Mouse (Mus musculus): ENCODE results near the gene Slc2a10. TPM values are rescaled to one million over a fixed set of nuclear protein-coding genes. Genes with fewer than 3 reads are reported as not detected.
"Not testable (repeated sequence)": the region's sequence is repeated elsewhere in the genome, so short reads cannot be mapped to it uniquely, and the experiment has no call there.

Slc2a10 gene
- polyA plus RNA-seq, 1 experiment, result 0.05 TPM

GRCm38 (mm10) chr2:165547410-165547809, 43.8 kb downstream of the Slc2a10 start:
- Histone ChIP-seq H3ac (ENCODE audit: control insufficient read depth, insufficient read length) (no peak overlapping the region), H3K36me3 (ENCODE audit: control insufficient read depth, insufficient read depth) (no peaks in the 10 kb centered on the region), H3K79me2 (ENCODE audit: control insufficient read depth, insufficient read depth) (no peaks in the 10 kb centered on the region), H3K4me3 (no peak overlapping the region), H3K4me2 (ENCODE audit: low read depth) (no peak overlapping the region), H3K27me3 (ENCODE audit: control insufficient read depth, insufficient read depth, insufficient read length) (no peaks in the 10 kb centered on the region)
- TF ChIP-seq POLR2A (IDR thresholded peaks at IDR 0.05; ENCODE audit: insufficient read length, low read depth) (no peak), E2F4 (IDR thresholded peaks at IDR 0.05; ENCODE audit: insufficient read depth) (no peak), POLR2AphosphoS2 (IDR thresholded peaks at IDR 0.05; ENCODE audit: insufficient read length, low read depth) (no peak), TCF12 (IDR thresholded peaks at IDR 0.05; ENCODE audit: insufficient read depth, poor library complexity, severe bottlenecking) (no peak), REST (IDR thresholded peaks at IDR 0.05; ENCODE audit: insufficient read depth, insufficient read length) (no peak), TCF3 (IDR thresholded peaks at IDR 0.05; ENCODE audit: insufficient read length, low read depth) (no peak), SRF (IDR thresholded peaks at IDR 0.05; ENCODE audit: control insufficient read depth, insufficient read length, low read depth) (no peak), CEBPB (IDR thresholded peaks at IDR 0.05; ENCODE audit: insufficient read depth, poor library complexity, severe bottlenecking) (no peak), MYOG (IDR thresholded peaks at IDR 0.05; ENCODE audit: control insufficient read depth in 1 of 3, insufficient read depth in 1 of 3, insufficient read length in 2 of 3, low read depth in 2 of 3) (no peak), MAX (IDR thresholded peaks at IDR 0.05; ENCODE audit: low read depth) (no peak), USF1 (IDR thresholded peaks at IDR 0.05; ENCODE audit: low read depth) (no peak), MYOD1 (IDR thresholded peaks at IDR 0.05; ENCODE audit: control insufficient read depth in 1 of 3, insufficient read length in 2 of 3, low read depth in 2 of 3) (no peak)

- no peaks in the 10 kb centered on the region for H3K79me2 ChIP-seq (ENCODE audit: control insufficient read depth, insufficient read depth)
- no peak overlapping the region for H3K4me2 ChIP-seq (ENCODE audit: low read depth)
- H3K36me3 ChIP-seq (ENCODE audit: control insufficient read depth, insufficient read depth), result no peaks in the 10 kb centered on the region
- no peak overlapping the region for H3K4me3 ChIP-seq
- H3ac ChIP-seq (ENCODE audit: control insufficient read depth, insufficient read length), result no peak overlapping the region
- no peak for TF ChIP-seq TCF3 (IDR thresholded peaks at IDR 0.05; ENCODE audit: insufficient read length, low read depth)
- TF ChIP-seq MYOG (IDR thresholded peaks at IDR 0.05; ENCODE audit: control insufficient read depth in 1 of 3, insufficient read depth in 1 of 3, insufficient read length in 2 of 3, low read depth in 2 of 3), result no peak
- H3K27me3 ChIP-seq (ENCODE audit: control insufficient read depth, insufficient read depth, insufficient read length), result no peaks in the 10 kb centered on the region
Measured at GRCm38 (mm10) chr2:165548627-165549026, 45.0 kb downstream of the Slc2a10 start.

- H3K27me3 ChIP-seq (ENCODE audit: control insufficient read depth, insufficient read depth, insufficient read length); H3K4me2 ChIP-seq (ENCODE audit: low read depth); H3K4me3 ChIP-seq; H3K79me2 ChIP-seq (ENCODE audit: control insufficient read depth, insufficient read depth); H3ac ChIP-seq (ENCODE audit: control insufficient read depth, insufficient read length); H3K36me3 ChIP-seq (ENCODE audit: control insufficient read depth, insufficient read depth): not testable (repeated sequence)
Measured at GRCm38 (mm10) chr2:165550410-165550809, 46.8 kb downstream of the Slc2a10 start.

GRCm38 (mm10) chr2:165554066-165554465, 50.5 kb downstream of the Slc2a10 start:
- no peaks in the 10 kb centered on the region for H3K79me2 ChIP-seq (ENCODE audit: control insufficient read depth, insufficient read depth)
- H3ac ChIP-seq (ENCODE audit: control insufficient read depth, insufficient read length), result no peak overlapping the region
- H3K27me3 ChIP-seq (ENCODE audit: control insufficient read depth, insufficient read depth, insufficient read length), result no peaks in the 10 kb centered on the region
- TF ChIP-seq MAX (IDR thresholded peaks at IDR 0.05; ENCODE audit: low read depth), result no peak
- no peak for TF ChIP-seq MYOG (IDR thresholded peaks at IDR 0.05; ENCODE audit: control insufficient read depth in 1 of 3, insufficient read depth in 1 of 3, insufficient read length in 2 of 3, low read depth in 2 of 3)
- no peak for TF ChIP-seq POLR2AphosphoS2 (IDR thresholded peaks at IDR 0.05; ENCODE audit: insufficient read length, low read depth)
- no peak for TF ChIP-seq CEBPB (IDR thresholded peaks at IDR 0.05; ENCODE audit: insufficient read depth, poor library complexity, severe bottlenecking)
- no peak for TF ChIP-seq SRF (IDR thresholded peaks at IDR 0.05; ENCODE audit: control insufficient read depth, insufficient read length, low read depth)
- no peak for TF ChIP-seq MYOD1 (IDR thresholded peaks at IDR 0.05; ENCODE audit: control insufficient read depth in 1 of 3, insufficient read length in 2 of 3, low read depth in 2 of 3)
- no peak for TF ChIP-seq TCF3 (IDR thresholded peaks at IDR 0.05; ENCODE audit: insufficient read length, low read depth)
- no peak for TF ChIP-seq USF1 (IDR thresholded peaks at IDR 0.05; ENCODE audit: low read depth)
- no peak for TF ChIP-seq TCF12 (IDR thresholded peaks at IDR 0.05; ENCODE audit: insufficient read depth, poor library complexity, severe bottlenecking)
- no peak for TF ChIP-seq POLR2A (IDR thresholded peaks at IDR 0.05; ENCODE audit: insufficient read length, low read depth)
- TF ChIP-seq E2F4 (IDR thresholded peaks at IDR 0.05; ENCODE audit: insufficient read depth), result no peak
- no peak for TF ChIP-seq REST (IDR thresholded peaks at IDR 0.05; ENCODE audit: insufficient read depth, insufficient read length)
- H3K36me3 ChIP-seq (ENCODE audit: control insufficient read depth, insufficient read depth), result no peaks in the 10 kb centered on the region
- H3K4me2 ChIP-seq (ENCODE audit: low read depth), result no peak overlapping the region
- H3K4me3 ChIP-seq, result no peak overlapping the region

GRCm38 (mm10) chr2:165557278-165557677, 53.7 kb downstream of the Slc2a10 start:
- Histone ChIP-seq H3K79me2 (ENCODE audit: control insufficient read depth, insufficient read depth) (no peaks in the 10 kb centered on the region), H3K27me3 (ENCODE audit: control insufficient read depth, insufficient read depth, insufficient read length) (no peaks in the 10 kb centered on the region), H3K4me2 (ENCODE audit: low read depth) (no peak overlapping the region), H3ac (ENCODE audit: control insufficient read depth, insufficient read length) (no peak overlapping the region), H3K4me3 (no peak overlapping the region), H3K36me3 (ENCODE audit: control insufficient read depth, insufficient read depth) (no peaks in the 10 kb centered on the region)
- TF ChIP-seq MAX (IDR thresholded peaks at IDR 0.05; ENCODE audit: low read depth) (no peak), E2F4 (IDR thresholded peaks at IDR 0.05; ENCODE audit: insufficient read depth) (no peak), POLR2A (IDR thresholded peaks at IDR 0.05; ENCODE audit: insufficient read length, low read depth) (no peak), MYOD1 (IDR thresholded peaks at IDR 0.05; ENCODE audit: control insufficient read depth in 1 of 3, insufficient read length in 2 of 3, low read depth in 2 of 3) (no peak)

- no peak for TF ChIP-seq MYOG (IDR thresholded peaks at IDR 0.05; ENCODE audit: control insufficient read depth in 1 of 3, insufficient read depth in 1 of 3, insufficient read length in 2 of 3, low read depth in 2 of 3)
- no peak for TF ChIP-seq SRF (IDR thresholded peaks at IDR 0.05; ENCODE audit: control insufficient read depth, insufficient read length, low read depth)
- no peak for TF ChIP-seq CEBPB (IDR thresholded peaks at IDR 0.05; ENCODE audit: insufficient read depth, poor library complexity, severe bottlenecking)
- TF ChIP-seq MAX (IDR thresholded peaks at IDR 0.05; ENCODE audit: low read depth), result no peak
- no peak for TF ChIP-seq E2F4 (IDR thresholded peaks at IDR 0.05; ENCODE audit: insufficient read depth)
- TF ChIP-seq MYOD1 (IDR thresholded peaks at IDR 0.05; ENCODE audit: control insufficient read depth in 1 of 3, insufficient read length in 2 of 3, low read depth in 2 of 3), result no peak
- TF ChIP-seq TCF3 (IDR thresholded peaks at IDR 0.05; ENCODE audit: insufficient read length, low read depth), result no peak
- no peak for TF ChIP-seq USF1 (IDR thresholded peaks at IDR 0.05; ENCODE audit: low read depth)
- TF ChIP-seq POLR2AphosphoS2 (IDR thresholded peaks at IDR 0.05; ENCODE audit: insufficient read length, low read depth), result no peak
- no peak for TF ChIP-seq REST (IDR thresholded peaks at IDR 0.05; ENCODE audit: insufficient read depth, insufficient read length)
- no peak for TF ChIP-seq TCF12 (IDR thresholded peaks at IDR 0.05; ENCODE audit: insufficient read depth, poor library complexity, severe bottlenecking)
- TF ChIP-seq POLR2A (IDR thresholded peaks at IDR 0.05; ENCODE audit: insufficient read length, low read depth), result no peak
- Histone ChIP-seq H3K4me2 (ENCODE audit: low read depth) (no peak overlapping the region), H3K79me2 (ENCODE audit: control insufficient read depth, insufficient read depth) (no peaks in the 10 kb centered on the region), H3K4me3 (no peak overlapping the region), H3K27me3 (ENCODE audit: control insufficient read depth, insufficient read depth, insufficient read length) (no peaks in the 10 kb centered on the region), H3ac (ENCODE audit: control insufficient read depth, insufficient read length) (no peak overlapping the region), H3K36me3 (ENCODE audit: control insufficient read depth, insufficient read depth) (no peaks in the 10 kb centered on the region)
Measured at GRCm38 (mm10) chr2:165558916-165559315, 55.3 kb downstream of the Slc2a10 start.

Measured in myocyte (in vitro differentiated cells).